Mouse (Mus musculus) kidney, adult 2 months (tissue): ENCODE measurements at regions not wholly inside any gene's neighbourhood (a gene's known extent, or its start where the extent isn't known, plus 50 kb on each side); places are given as distances from the start of the nearest gene placed in this dataset.

ENCODE experiments used
- CTCF ChIP-seq: fragments of 200-500 bp; conservative IDR thresholded peaks from 2 replicates; pipeline ENCODE4 v1.5.1; 2011; ENCODE audit warnings: low read depth, mild to moderate bottlenecking, control low read depth, low read length, moderate library complexity, mixed read lengths; ENCODE audit not compliant: insufficient read depth, insufficient read length
- POLR2A ChIP-seq: fragments of 200-500 bp; IDR thresholded peaks from one replicate; pipeline ENCODE4 v1.6.1; 2011; ENCODE audit warnings: low read depth, low read length, control low read depth

DNA sequence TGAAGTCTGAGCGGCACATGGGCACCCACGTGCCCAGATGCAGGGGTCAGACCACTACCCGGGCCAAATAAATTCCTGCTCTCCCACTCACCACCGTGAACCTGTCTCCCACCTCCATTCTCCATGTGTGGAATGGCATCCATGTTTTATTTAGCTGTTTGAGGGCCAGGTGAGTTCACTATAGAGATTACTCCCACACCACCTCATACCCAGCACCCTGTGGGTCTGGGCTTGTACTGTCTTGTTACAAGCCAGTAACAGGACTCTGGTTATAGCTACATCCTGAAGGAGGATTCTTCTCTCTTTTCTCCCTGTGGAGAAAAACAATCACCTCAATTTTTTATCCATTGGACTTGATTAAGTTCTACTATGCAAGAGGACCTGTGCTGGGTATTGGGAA, 181.8 kb downstream of the 3100002H09Rik start:
- TF ChIP-seq POLR2A, result no peak
- TF ChIP-seq CTCF, result no peak
